Mouse (Mus musculus) spleen, adult 2 months (tissue): ENCODE results near the gene Mrpl14.

Experiments
- CTCF ChIP-seq: fragments of 200-500 bp; IDR thresholded peaks from 2 replicates; pipeline ENCODE4 v1.5.1; 2011; ENCODE audit warnings: mild to moderate bottlenecking, inconsistent platforms; ENCODE audit not compliant: insufficient read depth, insufficient read length, insufficient replicate concordance; ENCODE audit errors: extremely low read depth
- POLR2A ChIP-seq: fragments of 200-500 bp; IDR thresholded peaks from 2 replicates; pipeline ENCODE4 v1.6.1; 2011; ENCODE audit warnings: low read depth, low read length, inconsistent platforms

DNA sequence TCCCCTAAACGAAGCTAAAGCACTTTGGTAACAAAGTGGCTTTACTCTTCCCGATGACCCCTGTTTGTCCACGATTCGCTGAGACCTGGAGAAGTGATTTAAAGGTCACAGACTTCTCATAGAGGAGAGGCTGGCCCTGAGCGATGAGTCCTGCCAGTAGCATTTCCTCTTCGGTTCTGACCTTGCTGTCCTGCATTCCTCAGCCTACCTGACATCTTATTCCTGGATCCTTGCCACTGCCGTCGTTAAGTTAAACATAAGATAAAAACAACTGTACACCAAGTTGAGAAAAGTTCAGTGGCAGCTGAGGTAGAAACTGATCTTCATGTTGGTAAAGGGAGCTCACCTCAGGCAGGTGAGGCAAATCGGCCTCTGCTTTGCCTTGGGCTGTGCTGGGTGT, 3.0 kb downstream of the Mrpl14 start:
- TF ChIP-seq CTCF (no peak), POLR2A (no peak)
